19 mouse cellular contexts compared by ENCODE assay signal in genomic region chr12:16593761-16594160, GRCm38 (mm10). TPM values are rescaled to one million over a fixed set of nuclear protein-coding genes. Genes with fewer than 3 reads are reported as not detected.
"Had no signal": no experiment of that assay in that cellular context is flagged by ENCODE, and none has a peak within 500 bp of the region (broad histone marks: within the 10 kb centered on the region; RNA-seq: fewer than 3 reads in every experiment).

No protein-coding gene starts in this region.

- H3K9ac ChIP-seq: limb, embryonic 12.5 days; liver, embryonic 13.5 days; liver, postnatal 0 days; lung, embryonic 15.5 days; midbrain, embryonic 15.5 days; neural tube, embryonic 12.5 days had no signal

- H3K4me3 ChIP-seq: limb, embryonic 12.5 days; liver, embryonic 13.5 days; lung, embryonic 15.5 days; megakaryocyte, embryonic 14.5 days; midbrain, embryonic 15.5 days; neural tube, embryonic 12.5 days had no signal

- ATAC-seq: liver, postnatal 0 days; midbrain, embryonic 15.5 days had no signal

- H3K27ac ChIP-seq: kidney, postnatal 0 days; limb, embryonic 12.5 days; liver, embryonic 13.5 days; lung, embryonic 15.5 days; macrophage; midbrain, embryonic 15.5 days; neural tube, embryonic 12.5 days had no signal

- H3K36me3 ChIP-seq: limb, embryonic 12.5 days; liver, embryonic 13.5 days; lung, embryonic 15.5 days; midbrain, embryonic 15.5 days; neural tube, embryonic 12.5 days had no signal

- H3K27me3 ChIP-seq: limb, embryonic 12.5 days; lung, embryonic 15.5 days; midbrain, embryonic 15.5 days; neural tube, embryonic 12.5 days had no signal

- H3K9me3 ChIP-seq: limb, embryonic 12.5 days; liver, embryonic 13.5 days; lung, embryonic 15.5 days; midbrain, embryonic 15.5 days; neural tube, embryonic 12.5 days had no signal

- DNase-seq: kidney, postnatal 36 days; liver; liver, embryonic 13.5 days; liver, postnatal 0 days; lung, postnatal 14 days; spleen, adult 18-20 months; thymus, postnatal 36 days had no signal

- H3K4me2 ChIP-seq: limb, embryonic 12.5 days; liver, embryonic 13.5 days; lung, embryonic 15.5 days; midbrain, embryonic 11.5 days; midbrain, embryonic 15.5 days; neural tube, embryonic 12.5 days had no signal

RNA-seq across cellular contexts. Expression of gene Ntsr2, which starts 59.4 kb away (rescaled TPM):
- total RNA-seq: monocyte, adult 5-6 weeks; neutrophil, adult 5-6 weeks had no signal
- polyA plus RNA-seq: limb, embryonic 12.5 days; liver, embryonic 13.5 days; liver, postnatal 0 days; lung, embryonic 15.5 days; macrophage; midbrain, embryonic 11.5 days; stomach, embryonic 14.5 days; thymus, postnatal 0 days had no signal
